Mouse (Mus musculus): ENCODE measurements around the gene Shank2.

Gene Shank2

DNA sequence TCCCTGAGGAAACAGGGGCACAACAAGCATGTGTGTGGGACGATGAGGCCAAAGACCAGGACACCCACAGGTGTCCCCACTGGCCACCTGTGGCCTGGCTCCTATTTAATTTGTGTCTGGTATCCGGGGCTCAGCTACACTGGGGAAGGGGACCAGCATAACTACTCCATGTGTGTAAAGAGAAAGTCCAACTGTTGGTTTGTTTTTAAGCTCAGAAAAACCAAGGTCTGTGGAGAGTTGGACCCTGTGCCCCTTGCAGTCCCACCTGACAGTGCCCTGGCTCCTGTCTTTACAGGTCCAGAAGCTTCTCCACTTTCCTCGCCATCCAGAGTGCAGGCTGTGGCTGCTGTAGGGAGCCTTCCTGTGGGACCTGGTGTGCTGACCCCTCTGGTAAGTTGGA lies at the start of gene Shank2:
TSS of gene Shank2 (plus strand) at position 301 of the 400 bp plus-strand sequence.
- DNase-seq (ENCODE audit: low spot score) = no peak

DNA sequence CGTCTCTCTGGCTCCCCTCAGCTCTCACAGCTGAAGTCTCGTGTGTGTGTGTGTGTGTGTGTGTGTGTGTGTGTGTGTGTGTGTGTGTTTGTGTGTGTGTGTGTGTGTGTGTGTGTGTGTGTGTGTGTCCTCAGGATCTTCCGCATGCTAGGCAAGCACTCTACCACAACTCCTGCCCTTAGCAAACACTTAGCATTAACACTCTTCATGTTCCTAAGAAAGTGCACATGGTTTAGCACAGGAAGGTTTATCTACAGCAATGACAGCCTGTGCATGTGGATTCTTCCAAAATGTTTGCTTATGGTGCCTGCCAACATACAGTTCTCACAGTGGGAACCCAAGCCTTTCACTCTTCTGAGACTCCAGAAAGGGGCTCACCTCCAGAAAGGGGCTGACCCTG lies 49.6 kb upstream of the Shank2 start:
- DNase-seq (ENCODE audit: low spot score) = no peak

DNA sequence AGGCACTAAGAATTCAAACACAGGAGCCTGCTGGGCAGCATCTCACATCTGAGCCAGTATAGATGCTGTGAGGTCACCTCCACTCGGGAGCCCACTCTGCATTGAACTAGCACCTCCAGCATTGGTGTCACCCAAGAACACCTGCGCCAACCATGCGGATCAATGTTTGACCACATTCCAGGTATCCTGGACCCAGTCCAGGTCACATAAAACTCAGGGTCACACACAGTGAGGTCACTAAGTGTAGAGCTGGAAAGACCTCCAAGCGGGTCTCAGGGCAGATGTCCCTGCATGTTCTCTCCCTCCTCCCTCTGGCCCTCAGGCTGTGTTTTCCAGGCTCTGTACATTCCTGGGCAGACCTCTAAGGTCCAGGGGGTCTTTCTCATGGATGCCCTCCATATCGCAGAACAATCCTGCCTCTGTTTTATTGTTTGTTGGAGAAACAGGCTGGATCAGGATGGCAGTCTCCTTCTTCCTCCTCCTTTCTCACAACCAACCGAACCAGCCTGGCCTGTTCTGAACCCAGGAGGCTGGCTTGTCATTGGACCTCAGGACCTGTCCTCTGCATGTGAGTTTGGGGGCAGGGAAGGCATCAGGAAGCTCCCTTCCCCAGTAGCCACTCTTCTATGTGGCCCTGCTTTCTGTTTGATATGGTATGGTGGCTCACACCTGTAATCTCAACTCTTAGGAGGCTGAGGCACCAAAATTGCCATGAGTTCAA lies 45.0 kb upstream of the Shank2 start:
- no peak for DNase-seq (ENCODE audit: low spot score)

DNA sequence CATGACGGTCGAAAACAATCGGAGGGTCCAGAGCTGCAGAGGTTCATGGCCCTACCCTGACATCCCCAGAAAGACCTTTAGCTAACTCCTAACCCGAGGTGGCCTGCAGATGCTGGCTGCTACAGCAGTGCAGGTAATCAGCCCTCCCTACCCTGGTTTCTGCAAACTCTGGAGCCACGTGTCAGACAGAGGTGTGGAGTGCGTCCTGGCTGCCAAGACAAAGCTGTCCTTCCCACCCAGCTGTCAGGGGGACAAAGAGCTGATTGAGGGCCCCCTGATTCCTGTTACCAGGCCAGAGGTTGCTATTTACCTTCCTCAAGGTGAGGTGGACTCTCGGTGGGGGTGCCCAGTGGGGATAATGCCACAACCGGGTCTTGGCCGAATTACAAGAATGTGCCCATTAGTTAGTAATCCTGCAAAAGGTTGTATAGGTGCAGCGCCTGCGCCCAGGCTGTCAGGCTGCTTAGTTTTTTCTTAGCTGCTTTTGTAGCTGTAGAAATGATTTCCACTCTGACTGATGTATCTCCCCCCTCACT lies 43.6 kb upstream of the Shank2 start:
- DNase-seq (ENCODE audit: low spot score) = no peak

DNA sequence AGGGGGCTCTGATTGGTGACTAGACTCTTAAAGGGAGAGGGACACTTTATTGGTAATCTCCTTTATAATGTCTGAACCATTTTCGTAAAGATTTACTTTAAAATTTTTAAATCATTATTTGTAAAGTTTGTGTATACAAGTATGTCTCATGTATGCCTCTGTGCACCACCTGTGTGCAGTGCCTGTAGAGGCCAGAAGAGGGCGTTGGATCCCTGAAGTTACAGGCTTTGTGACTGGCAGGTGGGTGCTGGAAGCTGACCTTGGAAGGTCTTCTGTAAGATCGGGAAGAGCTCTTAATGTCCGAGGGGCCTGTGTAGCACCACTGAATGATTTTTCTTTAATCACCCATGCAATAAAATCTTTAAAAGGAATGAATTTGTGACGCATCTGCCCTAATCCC lies 37.9 kb upstream of the Shank2 start:
- no peak for DNase-seq (ENCODE audit: low spot score)

DNA sequence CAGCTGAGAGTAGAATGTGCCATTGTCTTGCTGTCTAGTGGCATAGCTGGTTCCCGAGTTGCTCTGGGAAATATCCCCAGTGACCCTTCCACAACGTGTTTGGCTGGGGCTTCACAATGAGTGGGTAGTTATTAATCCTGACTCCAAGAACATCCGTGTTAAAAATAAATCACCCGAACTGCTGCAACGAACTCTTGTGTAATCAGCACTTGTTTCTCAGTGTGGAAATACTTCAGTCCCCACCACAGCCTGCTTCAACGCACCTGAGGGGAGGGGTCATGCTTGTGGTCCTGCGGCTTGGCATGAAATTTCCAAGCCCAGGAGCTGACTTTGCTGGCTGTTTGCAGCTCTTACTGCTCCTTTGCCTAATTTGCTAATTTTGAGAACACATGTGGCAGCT lies 35.1 kb upstream of the Shank2 start:
- no peak for DNase-seq (ENCODE audit: low spot score)

DNA sequence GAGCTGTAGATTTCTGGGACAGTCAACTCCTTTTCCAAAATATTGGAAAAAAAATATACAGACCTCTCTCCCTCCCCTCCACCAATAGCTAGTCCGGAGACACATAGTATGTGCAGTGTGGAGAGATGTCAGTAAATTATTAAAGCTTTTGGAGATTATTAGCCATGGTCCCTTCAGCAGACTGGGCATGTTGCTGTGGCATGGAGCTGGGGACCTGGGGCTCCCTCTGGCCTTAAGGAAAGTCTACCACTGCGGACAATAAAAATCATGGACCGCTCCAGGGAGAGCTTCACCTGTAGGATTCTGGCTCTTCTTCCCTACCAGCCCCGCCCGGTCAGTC lies 24.3 kb upstream of the Shank2 start:
- DNase-seq (ENCODE audit: low spot score) = no peak

DNA sequence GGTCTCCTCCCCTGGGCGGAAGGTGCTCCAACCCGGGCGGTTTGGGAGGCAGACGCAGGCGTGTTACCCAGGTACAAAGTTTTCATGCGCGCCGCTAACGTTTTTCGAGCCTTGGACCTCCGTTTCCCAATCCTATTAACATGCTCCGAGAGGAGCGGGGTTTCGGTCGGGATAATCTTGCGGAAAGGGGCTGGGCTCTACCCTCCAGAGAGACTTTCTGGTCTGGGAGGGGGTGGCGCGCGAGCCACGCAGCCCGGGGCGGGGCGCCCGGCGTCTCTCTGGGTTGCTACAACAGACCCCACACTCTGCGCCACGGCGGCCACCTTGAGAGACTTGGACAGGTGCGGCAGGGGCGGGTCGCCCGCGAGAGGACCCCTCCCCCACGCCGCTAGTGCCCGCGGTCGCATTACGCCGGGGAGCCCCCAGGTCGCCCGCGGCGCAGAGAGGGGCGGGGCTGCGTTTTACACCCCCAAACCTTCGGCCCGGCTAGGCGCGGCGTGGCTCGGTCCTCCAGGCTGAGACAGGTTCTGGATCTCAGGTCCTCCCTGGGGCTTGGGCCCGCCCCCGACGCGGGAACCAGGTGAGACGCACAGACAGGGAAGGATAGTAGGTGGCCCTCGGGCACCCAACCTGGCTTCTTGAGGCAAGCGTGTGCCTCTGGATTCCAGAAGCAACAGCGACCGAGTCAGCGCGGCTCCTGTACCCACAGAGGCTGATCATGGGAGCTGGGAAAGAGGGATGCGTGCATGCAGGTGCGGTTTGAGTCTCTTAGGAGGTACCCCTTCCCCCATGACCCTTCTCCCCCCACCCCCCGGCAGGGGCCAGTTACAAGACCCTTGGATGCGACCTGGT lies 23.7 kb upstream of the Shank2 start:
- DNase-seq (ENCODE audit: low spot score) = no peak

DNA sequence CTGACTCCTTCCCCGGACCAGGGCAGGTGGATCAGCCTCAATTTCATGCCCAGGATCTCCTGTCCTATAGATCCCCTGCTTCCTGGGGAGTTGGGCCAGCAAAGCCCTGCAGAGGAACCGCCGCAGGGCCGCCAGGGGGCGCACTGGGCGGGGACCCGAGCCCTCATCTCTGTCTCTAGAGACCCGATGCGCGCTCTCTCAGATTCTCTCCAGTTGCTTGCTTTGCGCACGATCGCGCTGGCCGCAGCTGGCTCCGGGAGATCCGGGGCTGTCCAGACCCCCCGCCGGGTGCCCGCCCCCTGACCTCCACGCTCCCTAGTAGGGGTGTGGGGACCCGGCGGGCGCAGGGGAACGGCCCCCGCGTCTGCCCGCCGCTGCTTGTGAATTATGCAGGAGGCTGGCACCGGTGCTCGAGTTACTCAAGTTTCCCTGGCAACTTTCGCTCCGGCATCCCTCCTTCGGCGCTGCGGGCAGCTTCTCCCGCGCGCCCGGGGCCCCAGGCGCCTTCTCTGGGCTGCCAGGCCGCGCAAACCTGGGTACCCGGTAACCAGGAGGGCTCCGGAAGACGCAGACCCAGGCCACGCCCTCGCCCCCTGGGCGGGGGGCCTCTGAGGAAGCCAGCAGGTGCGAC lies 22.9 kb upstream of the Shank2 start:
- no peak for DNase-seq (ENCODE audit: low spot score)

DNA sequence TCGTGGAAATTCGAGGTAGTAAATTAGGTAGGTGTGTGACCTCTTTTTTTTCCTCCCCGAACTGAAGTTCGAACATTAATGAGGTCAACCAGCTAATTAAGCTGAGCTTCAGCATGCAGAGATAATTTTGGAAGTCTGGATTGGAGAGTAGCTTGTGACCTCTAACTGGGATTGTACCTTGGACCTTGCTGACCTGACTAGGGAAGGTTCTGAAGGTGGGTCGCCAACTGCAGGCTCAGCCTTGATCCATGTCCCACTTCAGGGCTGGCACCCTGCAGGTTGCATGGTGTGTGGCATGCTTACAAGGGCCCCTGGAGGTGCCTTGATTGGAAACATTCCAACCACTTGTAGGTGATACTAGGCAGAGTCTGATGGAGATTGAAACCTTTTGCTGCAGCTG lies 21.7 kb upstream of the Shank2 start:
- no peak for DNase-seq (ENCODE audit: low spot score)

DNA sequence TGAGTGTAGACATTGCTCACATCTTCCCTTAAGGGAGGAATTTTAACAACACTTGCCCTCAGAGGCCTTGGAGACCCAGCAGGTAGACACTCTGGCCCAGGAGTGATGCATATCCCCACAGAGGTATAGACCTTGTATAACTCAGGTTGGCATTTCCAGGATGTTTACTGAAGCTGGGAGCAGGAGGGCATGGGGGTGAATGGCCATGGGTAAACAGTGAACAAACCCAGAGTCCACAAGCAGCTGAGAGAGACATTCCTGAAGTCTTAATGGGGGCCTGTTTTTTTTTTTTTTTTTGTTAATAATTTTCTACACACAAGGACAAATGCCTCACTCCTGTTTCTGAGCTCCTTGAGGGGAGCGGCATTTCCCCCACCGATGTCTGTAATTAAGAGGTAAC lies 15.4 kb upstream of the Shank2 start:
- no peak for DNase-seq (ENCODE audit: low spot score)

DNA sequence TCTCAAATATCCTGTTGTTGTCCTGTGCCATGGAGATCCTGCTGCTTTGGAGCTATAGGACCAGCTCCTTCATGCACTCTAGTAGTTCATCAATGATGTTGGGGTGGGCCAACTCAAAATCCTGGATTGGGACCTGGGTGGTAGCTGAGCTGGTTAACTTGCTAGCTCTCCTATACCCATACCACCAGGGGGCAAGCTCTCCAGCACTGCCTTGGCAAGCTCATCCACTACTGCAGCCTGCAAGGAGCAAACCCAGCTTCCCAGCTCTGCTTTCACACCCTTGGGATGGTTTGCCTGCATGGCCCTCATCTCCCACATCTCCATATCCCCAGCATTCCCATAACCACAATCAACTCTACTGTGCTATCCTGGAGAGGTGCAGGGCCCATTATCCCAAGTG lies 10.6 kb upstream of the Shank2 start:
- DNase-seq (ENCODE audit: low spot score) = no peak

DNA sequence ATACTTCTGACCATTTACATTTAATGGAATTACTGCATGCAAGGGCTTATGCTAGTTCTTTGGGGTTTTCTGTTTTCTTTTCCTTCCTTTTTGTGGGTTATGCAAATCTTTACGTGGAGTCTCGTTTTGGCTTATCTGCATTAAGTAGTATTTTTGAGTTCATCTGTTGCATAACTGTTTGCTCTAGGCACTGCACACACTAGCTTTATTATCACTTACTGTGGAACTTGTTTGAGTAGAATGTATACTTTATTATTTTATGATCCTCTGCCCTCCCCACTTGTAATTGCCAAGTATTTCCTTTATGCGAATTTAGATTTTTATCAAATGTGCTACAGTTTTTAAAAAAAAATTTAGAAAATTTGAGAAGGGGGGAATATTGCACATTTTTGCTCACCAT lies 2.7 kb upstream of the Shank2 start:
- no peak for DNase-seq (ENCODE audit: low spot score)

DNA sequence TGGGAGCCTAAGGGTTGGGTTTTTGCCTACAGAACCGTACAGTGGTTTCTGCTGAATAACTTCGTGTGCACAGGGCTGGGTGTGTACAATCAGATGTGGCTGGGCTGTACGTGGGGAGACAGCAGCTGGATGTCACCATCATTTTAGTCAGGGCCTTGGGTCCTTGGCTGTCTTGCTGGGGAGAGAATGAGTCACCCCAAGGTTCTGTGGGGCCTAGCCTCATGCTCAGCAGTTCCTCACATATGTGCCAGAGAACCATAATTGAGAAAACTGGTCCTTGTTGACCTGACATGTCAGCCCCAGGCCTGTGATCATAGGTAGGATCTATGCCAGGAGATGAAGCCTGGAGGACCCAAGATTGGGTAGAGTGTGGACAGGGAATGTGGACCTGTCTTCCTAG lies 1.7 kb downstream of the Shank2 start:
- no peak for DNase-seq (ENCODE audit: low spot score)

DNA sequence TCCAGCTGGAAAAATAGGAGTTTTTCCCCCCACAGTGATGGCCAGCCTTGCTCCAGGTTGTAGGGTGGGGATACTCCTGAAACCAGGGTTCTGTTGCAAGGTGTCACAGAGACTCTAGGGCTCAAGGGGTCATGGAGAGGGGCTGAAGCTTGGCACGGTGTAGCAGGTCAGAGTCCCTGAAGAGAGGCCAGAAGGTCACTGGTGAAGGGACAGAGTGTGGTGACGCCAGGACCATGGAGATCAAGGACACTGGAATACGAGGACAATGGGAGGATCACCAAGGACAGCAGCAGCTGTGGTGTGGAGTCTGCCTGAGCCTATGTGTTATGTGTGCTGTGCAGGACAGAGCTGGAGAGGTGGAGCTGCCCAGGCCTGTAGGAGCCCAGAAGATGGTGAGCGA lies 6.4 kb downstream of the Shank2 start:
- DNase-seq (ENCODE audit: low spot score) = no peak

DNA sequence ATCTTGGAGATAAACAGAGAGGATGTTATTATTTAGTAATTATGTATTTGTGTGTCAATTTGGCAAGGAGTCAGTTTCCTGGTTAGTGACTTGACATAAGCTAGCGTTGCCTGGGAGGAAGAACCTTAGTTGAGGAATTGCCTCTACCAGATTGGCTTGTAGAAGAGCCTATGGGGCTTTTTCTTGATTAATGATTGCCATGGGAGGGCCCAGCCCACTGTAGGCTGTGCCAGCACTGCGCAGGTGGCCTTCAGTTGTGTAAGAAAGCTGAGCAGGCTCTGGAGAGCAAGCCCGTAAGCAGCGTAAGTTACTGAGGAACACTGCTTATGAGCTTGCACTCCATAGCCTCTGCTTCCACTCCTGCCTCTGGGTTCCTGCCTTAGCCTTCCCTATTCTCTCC lies 7.3 kb downstream of the Shank2 start:
- no peak for DNase-seq (ENCODE audit: low spot score)

DNA sequence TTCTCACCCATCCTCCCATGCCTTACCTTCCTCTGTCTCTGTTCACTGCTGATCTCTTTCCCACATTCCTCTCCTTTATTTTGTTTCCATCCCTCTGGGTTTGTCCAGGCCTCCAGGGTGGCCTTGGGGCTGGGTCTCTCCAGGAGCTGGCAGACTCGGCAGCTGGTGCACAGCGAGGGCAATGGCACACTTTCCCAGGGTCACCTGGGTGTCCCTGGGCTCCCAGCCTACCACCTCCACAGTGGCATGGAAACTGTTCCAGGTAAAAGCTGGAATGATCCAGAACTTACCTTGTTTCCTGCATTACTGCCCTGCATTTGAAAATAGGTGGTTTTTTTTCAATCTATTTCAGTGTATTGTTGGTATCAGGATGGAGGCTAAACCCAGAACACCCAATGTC lies 12.8 kb downstream of the Shank2 start:
- DNase-seq (ENCODE audit: low spot score) = no peak

DNA sequence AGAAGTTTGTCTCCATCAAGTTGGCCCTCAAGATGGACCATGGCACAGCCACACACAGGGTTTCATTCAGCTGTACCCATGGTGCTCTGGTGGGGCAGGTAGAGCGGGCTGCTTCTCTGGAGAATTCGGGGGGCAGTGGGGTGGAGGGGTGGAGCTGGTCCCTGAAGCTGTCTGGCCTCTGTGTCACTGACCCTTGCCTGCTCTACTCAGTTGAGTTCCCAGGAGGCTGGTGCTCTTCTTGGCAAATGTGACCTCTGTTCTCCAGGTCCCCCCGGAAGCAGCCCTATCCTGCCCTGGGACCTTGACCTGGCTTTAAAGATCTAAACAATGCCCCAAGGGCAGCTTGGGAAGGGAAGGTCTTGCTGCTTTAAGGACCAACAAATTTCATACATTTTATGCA lies 20.1 kb downstream of the Shank2 start:
- no peak for DNase-seq (ENCODE audit: low spot score)

DNA sequence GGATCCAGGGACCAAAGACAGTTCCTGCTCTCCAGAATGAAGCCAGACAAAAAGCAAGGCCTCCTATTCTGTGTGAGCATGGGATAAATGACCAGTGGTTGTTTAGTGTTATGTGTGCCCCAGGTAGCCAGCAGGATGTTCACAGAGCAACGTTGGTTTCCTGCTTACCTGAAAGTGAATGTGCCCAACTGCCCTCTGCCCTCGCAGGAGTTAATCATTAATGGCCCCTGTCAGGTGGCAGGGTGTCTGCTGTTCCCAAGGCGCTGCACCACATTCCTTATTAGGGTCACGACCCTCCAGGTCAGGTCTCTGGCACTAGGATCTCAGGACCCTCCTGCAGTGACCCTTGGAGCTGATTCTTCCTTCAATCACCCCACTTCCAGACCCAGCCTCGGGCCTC lies 21.0 kb downstream of the Shank2 start:
- DNase-seq (ENCODE audit: low spot score) = no peak

DNA sequence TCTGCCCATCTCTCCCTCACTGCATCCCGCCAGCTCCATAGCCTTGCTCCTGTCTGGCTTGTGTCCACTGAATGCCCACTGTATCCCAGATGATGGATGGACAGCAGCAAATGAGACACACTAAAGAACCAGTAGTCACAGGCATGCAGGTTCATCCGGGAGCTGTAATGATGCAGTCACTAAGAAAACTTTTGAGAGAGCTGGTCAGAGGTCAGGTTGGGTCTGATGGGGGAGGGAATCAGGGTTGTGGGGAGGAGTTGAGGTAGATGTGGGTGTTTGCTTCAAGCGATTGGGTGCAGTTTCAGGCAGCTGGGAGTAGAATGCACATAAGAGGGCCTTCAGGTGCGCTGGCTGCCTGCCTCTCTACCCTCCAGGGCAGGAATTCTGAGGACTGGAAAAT lies 21.8 kb downstream of the Shank2 start:
- DNase-seq (ENCODE audit: low spot score) = no peak

DNA sequence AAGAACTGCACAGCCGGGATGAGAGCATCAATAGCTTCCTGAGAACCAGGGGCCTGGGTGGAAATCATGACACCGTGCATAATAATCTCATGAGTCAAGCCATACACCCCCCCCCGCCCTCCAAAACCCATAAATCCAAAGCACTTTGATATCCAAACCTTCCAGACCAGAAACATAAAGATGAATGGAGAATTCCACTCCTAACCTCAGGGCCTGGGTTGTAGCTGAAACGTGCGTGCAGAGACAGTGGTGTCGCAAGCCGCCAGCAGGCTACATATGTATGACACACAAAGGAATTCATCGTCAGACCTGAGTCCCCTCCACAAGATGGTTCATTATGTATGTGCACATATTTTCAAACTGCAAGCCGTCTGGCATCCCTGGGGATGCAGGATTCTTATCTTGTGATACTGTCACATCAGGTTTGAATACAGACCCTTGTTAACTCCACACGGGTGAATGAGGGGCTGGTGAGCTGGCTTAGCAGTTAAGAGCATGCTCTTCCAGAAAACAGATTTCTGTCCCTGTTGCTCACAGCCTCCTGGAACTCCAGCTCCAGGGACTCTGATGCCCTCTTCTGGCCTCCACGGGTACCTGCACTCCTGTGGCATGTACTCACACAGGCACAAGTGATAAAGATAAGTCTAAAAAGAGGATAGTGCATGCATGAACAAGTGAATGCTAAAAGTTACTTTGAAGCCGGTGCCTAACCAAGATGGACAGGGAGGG lies 24.5 kb downstream of the Shank2 start:
- no peak for DNase-seq (ENCODE audit: low spot score)

DNA sequence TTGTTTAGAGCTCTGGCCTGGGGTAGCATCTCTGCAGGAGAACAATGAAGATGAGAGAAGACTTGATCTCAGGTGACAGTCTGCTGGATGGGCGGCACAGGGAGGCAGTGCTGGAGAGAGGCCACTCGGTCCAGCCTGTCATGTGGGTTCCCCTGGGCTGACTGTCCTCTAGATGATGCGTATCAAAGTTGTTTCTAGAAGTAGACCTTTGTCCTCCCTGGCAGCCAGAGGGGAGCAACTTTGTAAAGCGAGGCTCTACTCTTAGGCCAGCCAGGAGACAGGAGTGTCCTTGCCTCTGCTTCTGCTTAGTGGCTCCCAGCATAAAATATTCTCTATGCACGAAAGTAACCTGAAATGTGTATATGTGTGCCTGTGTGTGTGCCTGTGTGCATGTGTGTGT lies 27.5 kb downstream of the Shank2 start:
- DNase-seq (ENCODE audit: low spot score) = no peak

All from MN1 (cell line).